Mouse (Mus musculus): ENCODE measurements around the gene Lmo3. TPM values are rescaled to one million over a fixed set of nuclear protein-coding genes. Genes with fewer than 3 reads are reported as not detected.

Lmo3 gene
- polyA plus RNA-seq, 1 experiment from 2014 or later = 0.78 TPM

- Histone ChIP-seq H3K27me3 (no peaks in the 10 kb centered on the region), H3K36me3 (no peaks in the 10 kb centered on the region), H3K9me3 (replicated peaks) (peaks cover 7% of the 10 kb centered on the region; the same call in 1 of the 2 replicates), H3K9ac (no peak overlapping the region), H3K4me1 (no peaks in the 10 kb centered on the region), H3K4me2 (no peak overlapping the region), H3K27ac (no peak overlapping the region), H3K4me3 (replicated peaks) (no peak overlapping the region)
- 78% methylated on average over 4 of the region's 4 CpGs for WGBS
- ATAC-seq (replicated peaks; ENCODE audit: low FRiP score) = no peak
Observed at GRCm38 (mm10) chr6:138346558-138346957, 235.2 kb downstream of the Lmo3 start.

- H3K27ac ChIP-seq = no peak overlapping the region
- H3K9ac ChIP-seq = no peak overlapping the region
- H3K4me3 ChIP-seq (replicated peaks) = no peak overlapping the region
- H3K4me2 ChIP-seq = no peak overlapping the region
- H3K4me1 ChIP-seq = no peaks in the 10 kb centered on the region
- no peak for ATAC-seq (replicated peaks; ENCODE audit: low FRiP score)
- no peaks in the 10 kb centered on the region for H3K27me3 ChIP-seq
- WGBS = 83% methylated on average over 4 of the region's 4 CpGs
- H3K9me3 ChIP-seq (replicated peaks) = no peaks in the 10 kb centered on the region
- H3K36me3 ChIP-seq = no peaks in the 10 kb centered on the region
Observed at GRCm38 (mm10) chr6:138335858-138336257, 245.9 kb downstream of the Lmo3 start.

GRCm38 (mm10) chr6:138333991-138334390, 247.8 kb downstream of the Lmo3 start:
- H3K4me2 ChIP-seq = no peak overlapping the region
- H3K4me1 ChIP-seq = no peaks in the 10 kb centered on the region
- ATAC-seq (replicated peaks; ENCODE audit: low FRiP score) = no peak
- H3K9ac ChIP-seq = no peak overlapping the region
- no peak overlapping the region for H3K4me3 ChIP-seq (replicated peaks)
- 76% methylated on average over 7 of the region's 7 CpGs for WGBS
- no peaks in the 10 kb centered on the region for H3K27me3 ChIP-seq
- H3K36me3 ChIP-seq = no peaks in the 10 kb centered on the region
- no peak overlapping the region for H3K27ac ChIP-seq
- H3K9me3 ChIP-seq (replicated peaks) = no peaks in the 10 kb centered on the region

GRCm38 (mm10) chr6:138325744-138326400, 255.9 kb downstream of the Lmo3 start:
- no peaks in the 10 kb centered on the region for H3K9me3 ChIP-seq (replicated peaks)
- WGBS = 57% methylated on average over 3 of the region's 3 CpGs
- H3K9ac ChIP-seq = no peak overlapping the region
- H3K4me2 ChIP-seq = no peak overlapping the region
- H3K27me3 ChIP-seq = no peaks in the 10 kb centered on the region
- ATAC-seq (replicated peaks; ENCODE audit: low FRiP score) = no peak
- H3K4me1 ChIP-seq = no peaks in the 10 kb centered on the region
- H3K36me3 ChIP-seq = no peaks in the 10 kb centered on the region
- H3K27ac ChIP-seq = no peak overlapping the region
- no peak overlapping the region for H3K4me3 ChIP-seq (replicated peaks)

- H3K4me1 ChIP-seq = no peaks in the 10 kb centered on the region
- WGBS = 61% methylated on average over 3 of the region's 3 CpGs
- H3K27me3 ChIP-seq = no peaks in the 10 kb centered on the region
- H3K9ac ChIP-seq = no peak overlapping the region
- no peak overlapping the region for H3K4me3 ChIP-seq (replicated peaks)
- H3K4me2 ChIP-seq = no peak overlapping the region
- no peak for ATAC-seq (replicated peaks; ENCODE audit: low FRiP score)
- no peak overlapping the region for H3K27ac ChIP-seq
- H3K36me3 ChIP-seq = no peaks in the 10 kb centered on the region
- no peaks in the 10 kb centered on the region for H3K9me3 ChIP-seq (replicated peaks)
Observed at GRCm38 (mm10) chr6:138325145-138325544, 256.6 kb downstream of the Lmo3 start.

GRCm38 (mm10) chr6:138323325-138323724, 258.4 kb downstream of the Lmo3 start:
- ATAC-seq (replicated peaks; ENCODE audit: low FRiP score) = no peak

GRCm38 (mm10) chr6:138320190-138320737, 261.5 kb downstream of the Lmo3 start:
- H3K4me2 ChIP-seq = no peak overlapping the region
- no peaks in the 10 kb centered on the region for H3K4me1 ChIP-seq
- no peaks in the 10 kb centered on the region for H3K27me3 ChIP-seq
- no peak for ATAC-seq (replicated peaks; ENCODE audit: low FRiP score)
- H3K9me3 ChIP-seq (replicated peaks) = no peaks in the 10 kb centered on the region
- no peak overlapping the region for H3K4me3 ChIP-seq (replicated peaks)
- no peaks in the 10 kb centered on the region for H3K36me3 ChIP-seq
- no peak overlapping the region for H3K27ac ChIP-seq
- WGBS = 75% methylated on average over 8 of the region's 8 CpGs
- H3K9ac ChIP-seq = no peak overlapping the region

More at GRCm38 (mm10) chr6:138323325-138323724, 258.4 kb downstream of the Lmo3 start:
- Histone ChIP-seq H3K4me2 (no peak overlapping the region), H3K9ac (no peak overlapping the region), H3K4me3 (replicated peaks) (no peak overlapping the region), H3K27ac (no peak overlapping the region), H3K27me3 (no peaks in the 10 kb centered on the region), H3K36me3 (no peaks in the 10 kb centered on the region), H3K9me3 (replicated peaks) (no peaks in the 10 kb centered on the region), H3K4me1 (no peaks in the 10 kb centered on the region)
- 90% methylated on average over 14 of the region's 14 CpGs for WGBS

Other genes starting within 250 kb of the Lmo3 start
- gene Igbp1b, start 76.6 kb upstream of the Lmo3 start, polyA plus RNA-seq (2015; fragmentation: Nextera tagmentation; extraction: Ambion mirVana) = not detected in 2 replicates